Mouse (Mus musculus) megakaryocyte-erythroid progenitor cell, adult 5-6 weeks (primary cell): Measurements from ENCODE around the gene Prss12. TPM values are rescaled to one million over a fixed set of nuclear protein-coding genes. Genes with fewer than 3 reads are reported as not detected.

Experiments
- ATAC-seq: replicated peaks from 2 replicates; pipeline ENCODE4 v1.8.0; 2016; ENCODE audit warnings: mild to moderate bottlenecking, inconsistent platforms; ENCODE audit not compliant: severe bottlenecking, poor library complexity, low FRiP score, low TSS enrichment
- total RNA-seq, 2 experiments: library from RNA; stranded (forward) in 1 of 2; stranded (reverse) in 1 of 2; fragments of 200-1000, 215-1000 nt in 1 of 2; fragments of >200 nt in 1 of 2; fragmentation: Nextera tagmentation in 1 of 2; gene quantifications; 2 replicates each; pipeline ENCODE4 v1.2.3; 2014 to 2017

Gene Prss12
- total RNA-seq, 2 experiments from 2014 or later, result not detected

DNA sequence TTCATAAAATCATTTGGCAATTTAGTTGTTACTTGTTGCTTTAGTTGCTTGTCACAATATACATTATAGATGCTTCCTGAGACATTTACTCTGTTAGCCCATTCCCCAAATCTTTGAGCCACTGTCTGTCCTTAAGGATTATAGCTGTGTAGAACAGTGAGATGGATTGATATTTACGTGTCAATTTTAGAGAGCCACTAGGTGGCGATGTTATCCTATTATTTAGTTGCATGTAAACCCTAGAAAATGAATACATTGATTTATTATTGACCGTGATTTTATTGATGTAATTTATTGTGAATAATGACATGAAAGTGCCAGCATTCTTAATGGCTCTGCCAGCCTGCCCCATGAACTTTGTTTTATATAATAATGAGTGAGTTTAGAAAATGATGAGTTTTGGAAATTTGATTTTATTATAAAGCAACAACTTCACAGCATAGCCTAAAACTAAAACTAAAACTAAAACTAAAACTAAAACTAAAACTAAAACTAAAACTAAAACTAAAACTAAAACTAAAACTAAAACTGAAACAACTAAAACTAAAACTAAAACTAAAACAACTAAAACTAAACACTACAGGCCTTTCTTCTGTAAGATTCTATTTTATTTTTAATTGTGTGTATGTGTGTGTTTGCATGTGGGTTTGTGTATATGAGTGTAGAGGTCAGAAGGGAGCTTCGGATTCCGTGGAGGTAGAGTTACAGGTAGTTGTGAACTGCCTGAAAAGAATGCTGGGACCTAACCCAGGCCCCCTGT lies 69.1 kb downstream of the Prss12 start:
- ATAC-seq, result peak; percentile 66

DNA sequence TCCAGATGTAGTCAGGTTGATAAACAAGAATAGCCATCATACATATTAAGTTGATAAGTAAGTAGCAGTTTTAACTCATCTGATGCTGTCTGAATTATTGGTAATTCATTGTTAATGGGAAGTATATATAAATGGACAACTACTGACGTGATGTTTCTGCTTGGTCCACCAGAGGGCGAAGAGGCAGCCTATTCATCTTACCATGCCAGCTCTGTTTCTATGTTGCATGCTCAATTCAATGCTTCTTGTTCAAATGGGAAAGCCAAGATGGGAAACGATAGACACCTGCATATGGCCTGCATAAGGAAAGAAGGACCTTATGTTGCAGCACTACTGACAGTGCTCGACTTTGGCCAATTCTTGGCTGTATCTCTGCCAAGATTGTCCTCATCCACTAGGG lies 70.1 kb downstream of the Prss12 start:
- ATAC-seq, result peak; percentile 82

GRCm38 (mm10) chr3:123526313-123527067 lies 79.8 kb downstream of the Prss12 start:
- ATAC-seq, result no peak

DNA sequence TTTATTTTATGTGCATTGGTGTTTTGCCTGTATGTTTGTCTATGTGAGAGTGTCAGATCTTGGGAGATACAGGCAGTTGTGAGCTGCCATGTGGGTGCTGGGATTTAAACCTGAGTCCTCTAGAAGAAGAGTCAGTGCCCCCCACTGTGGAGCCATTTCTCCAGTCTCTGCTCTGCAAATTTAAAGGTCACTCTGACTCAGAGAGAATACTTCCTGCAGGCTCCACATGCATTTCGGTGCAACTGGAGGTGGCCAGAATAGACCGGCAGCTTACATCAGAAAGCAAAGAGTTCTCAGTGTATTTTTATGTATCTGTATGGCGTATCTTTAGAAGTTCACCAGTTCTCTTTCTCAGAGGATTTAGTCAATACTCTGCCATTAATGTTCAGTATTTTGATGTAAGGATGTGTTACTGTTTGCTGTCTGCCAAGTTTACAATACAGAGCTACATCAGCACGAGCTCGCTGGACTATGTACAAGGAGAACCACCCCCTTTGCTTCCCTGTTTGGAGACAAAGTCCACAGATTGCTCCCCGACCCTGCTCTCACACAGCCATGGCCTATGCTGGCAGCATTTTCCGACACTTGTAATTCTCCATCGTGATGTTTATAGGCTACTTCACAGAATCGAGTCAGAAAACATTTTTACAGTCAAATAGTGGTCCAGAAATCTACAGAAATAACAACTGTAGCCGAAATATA lies 81.2 kb downstream of the Prss12 start:
- ATAC-seq, result no peak

DNA sequence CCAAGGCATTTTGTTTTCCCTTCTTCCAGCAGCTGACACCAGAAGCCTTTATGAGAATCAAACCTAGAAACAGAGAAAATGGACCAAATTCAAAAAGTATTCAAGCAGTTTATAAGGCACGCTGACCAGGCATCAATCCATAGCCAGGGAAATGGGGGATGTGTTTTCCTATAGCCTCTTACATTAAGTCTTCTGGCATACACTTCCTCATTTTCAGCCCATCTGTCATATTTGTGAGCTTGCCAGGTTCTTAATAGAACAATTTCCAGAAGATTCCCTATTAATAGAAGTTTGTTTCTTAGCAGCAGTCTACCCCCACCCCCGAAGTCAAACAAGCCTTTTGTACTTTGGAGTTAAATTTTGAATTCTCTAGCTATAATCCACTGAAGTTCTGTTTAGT lies 84.4 kb downstream of the Prss12 start:
- ATAC-seq, result no peak

- no peak for ATAC-seq
Observed at GRCm38 (mm10) chr3:123537279-123537678, 90.6 kb downstream of the Prss12 start.

DNA sequence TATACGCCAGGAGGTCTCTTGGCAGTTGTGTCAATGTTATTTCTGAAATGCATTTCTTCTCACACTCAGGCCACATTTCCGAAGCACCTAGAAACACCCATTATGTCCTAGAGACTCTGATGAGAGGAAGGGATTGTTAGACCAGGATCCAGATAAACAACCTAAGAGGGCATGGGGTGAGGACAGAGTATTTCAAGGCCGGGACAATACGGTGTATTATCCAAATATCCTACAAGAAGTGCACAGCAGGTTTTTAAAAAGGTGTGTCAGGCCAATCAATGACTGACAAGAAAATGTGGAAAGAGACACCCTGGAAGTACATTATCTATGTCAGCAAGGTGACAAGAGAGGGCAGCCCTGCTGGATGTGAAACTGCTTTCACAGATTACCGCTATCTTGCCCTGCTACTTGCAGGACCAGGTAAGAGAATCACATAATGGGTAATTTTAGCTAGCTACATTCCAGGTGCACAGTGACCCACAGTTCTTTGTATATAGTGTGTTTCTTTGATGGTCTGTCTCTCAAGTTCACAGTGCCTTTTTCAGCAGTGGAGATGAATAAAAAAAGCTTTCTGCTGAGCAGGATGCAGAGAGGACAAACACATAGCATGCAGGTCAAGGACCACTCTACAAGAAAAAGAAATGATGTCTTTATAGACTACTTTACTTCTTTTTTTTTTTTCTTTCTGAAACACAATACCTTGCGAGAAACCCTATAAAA lies 97.0 kb downstream of the Prss12 start:
- no peak; the same call in 1 of the 2 replicates for ATAC-seq

GRCm38 (mm10) chr3:123550487-123550886 lies 103.8 kb downstream of the Prss12 start:
- no peak; the same call in 1 of the 2 replicates for ATAC-seq

GRCm38 (mm10) chr3:123553872-123554271 lies 107.2 kb downstream of the Prss12 start:
- ATAC-seq, result peak; percentile 70

DNA sequence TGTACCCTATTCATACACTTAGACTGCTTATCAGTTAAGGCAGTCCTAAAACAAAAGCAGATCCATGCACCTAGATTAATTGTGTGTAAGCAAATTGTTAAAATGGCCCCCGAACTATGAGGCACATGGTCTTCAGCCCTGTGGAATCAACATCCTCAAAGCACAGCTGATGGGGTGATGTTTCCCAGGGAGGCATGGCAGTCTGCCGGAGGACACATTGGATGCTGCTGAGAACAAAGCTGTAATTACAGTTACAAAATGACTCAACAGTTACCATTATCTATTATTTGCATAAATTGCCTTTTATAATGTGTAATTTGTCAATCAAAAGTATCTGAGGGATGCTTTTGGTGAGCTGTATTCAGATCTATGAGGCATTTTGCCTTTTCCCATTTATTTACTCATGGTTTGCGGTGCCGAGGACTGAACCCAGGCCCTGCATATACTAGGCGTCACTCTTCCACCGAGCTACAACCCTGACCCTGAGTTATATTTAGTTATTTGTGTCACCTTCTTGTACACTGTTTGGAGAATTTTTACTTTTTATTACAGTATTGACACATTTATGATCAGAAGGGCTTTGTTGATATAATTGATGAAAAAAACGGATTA lies 108.6 kb downstream of the Prss12 start:
- 0 out of 2 replicates have a peak, but pooled peaks have one; percentile 16 for ATAC-seq

Other genes with a start within 250 kb of the Prss12 start
- 3.6 and 10.3 TPM in 2 replicates for gene Synpo2, start 210.8 kb upstream of the Prss12 start, total RNA-seq (2014; fragmentation: Nextera tagmentation)
- gene Synpo2, start 210.8 kb upstream of the Prss12 start, total RNA-seq (2017), result 1.5 and 2.3 TPM in 2 replicates
- 11.5 and 19.0 TPM in 2 replicates for gene Sec24d, start 179.5 kb upstream of the Prss12 start, total RNA-seq (2014; fragmentation: Nextera tagmentation)
- 16.7 and 17.0 TPM in 2 replicates for gene Sec24d, start 179.5 kb upstream of the Prss12 start, total RNA-seq (2017)
- 19.5 and 24.2 TPM in 2 replicates for gene Mettl14, start 60.8 kb upstream of the Prss12 start, total RNA-seq (2014; fragmentation: Nextera tagmentation)
- 33.0 and 42.4 TPM in 2 replicates for gene Mettl14, start 60.8 kb upstream of the Prss12 start, total RNA-seq (2017)
- gene Ndst3, start 243.9 kb downstream of the Prss12 start, total RNA-seq (2014; fragmentation: Nextera tagmentation), result 0.44 and 4.9 TPM in 2 replicates
- 0.09 and 0.88 TPM in 2 replicates for gene Ndst3, start 243.9 kb downstream of the Prss12 start, total RNA-seq (2017)